Mouse (Mus musculus) bone marrow, adult 2 months (tissue): ENCODE results near the gene Elmo1. TPM values are rescaled to one million over a fixed set of nuclear protein-coding genes. Genes with fewer than 3 reads are reported as not detected.

Source experiments
- H3K27ac ChIP-seq: fragments of 200-500 bp; 2 replicates; pipeline ENCODE4 v1.5.1; 2012; ENCODE audit warnings: low read depth, mild to moderate bottlenecking, control low read depth, inconsistent platforms, low read length; ENCODE audit not compliant: control insufficient read depth, poor library complexity, insufficient read depth
- H3K4me1 ChIP-seq: fragments of 200-500 bp; 2 replicates; pipeline ENCODE4 v1.6.1; 2011; ENCODE audit warnings: low read length; ENCODE audit not compliant: control insufficient read depth, insufficient read depth
- H3K4me3 ChIP-seq: fragments of 200-500 bp; replicated peaks from 2 replicates; pipeline ENCODE3; 2011; ENCODE audit warnings: mild to moderate bottlenecking, low read depth, low read length, control low read depth; ENCODE audit not compliant: control insufficient read depth
- CTCF ChIP-seq: fragments of 200-500 bp; IDR thresholded peaks from 2 replicates; pipeline ENCODE4 v1.5.1; 2011; ENCODE audit warnings: low read length, control low read depth; ENCODE audit not compliant: control insufficient read depth, insufficient read depth
- POLR2A ChIP-seq: fragments of 200-500 bp; IDR thresholded peaks from 2 replicates; pipeline ENCODE4 v1.6.1; 2011; ENCODE audit warnings: low read depth, mild to moderate bottlenecking, control low read depth, low read length, borderline replicate concordance; ENCODE audit not compliant: control insufficient read depth
- WGBS: fragments of 180-500 bp; shearing (Covaris S2); methylation state at CpG from one replicate; pipeline ENCODE4 v1.1.7; 2018; 5-methylcytosine and 5-hydroxymethylcytosine counted together
- polyA plus RNA-seq: library from polyadenylated mRNA; stranded (reverse); fragments of >200 nt; gene quantifications from 2 replicates; pipeline ENCODE4 v1.2.4, GENCODE M21; 2011; ENCODE audit warnings: low replicate concordance; ENCODE audit not compliant: missing spikeins, insufficient read depth, insufficient read length

Elmo1 gene
- polyA plus RNA-seq, 1 experiment: 13.2 TPM

GRCm38 (mm10) chr13:20109446-20109845 lies 19.1 kb downstream of the Elmo1 start:
- peaks cover 3% of the 10 kb centered on the region; the same call in 1 of the 2 replicates for H3K4me1 ChIP-seq
- 77% methylated on average over 2 of the region's 2 CpGs for WGBS
- H3K4me3 ChIP-seq: no peak overlapping the region
- no peak overlapping the region for H3K27ac ChIP-seq
- TF ChIP-seq CTCF: no peak
- TF ChIP-seq POLR2A: no peak

GRCm38 (mm10) chr13:20109987-20110680 lies 19.7 kb downstream of the Elmo1 start:
- peaks cover 4% of the 10 kb centered on the region; the same call in 1 of the 2 replicates for H3K4me1 ChIP-seq
- TF ChIP-seq CTCF (no peak), POLR2A (no peak)

DNA sequence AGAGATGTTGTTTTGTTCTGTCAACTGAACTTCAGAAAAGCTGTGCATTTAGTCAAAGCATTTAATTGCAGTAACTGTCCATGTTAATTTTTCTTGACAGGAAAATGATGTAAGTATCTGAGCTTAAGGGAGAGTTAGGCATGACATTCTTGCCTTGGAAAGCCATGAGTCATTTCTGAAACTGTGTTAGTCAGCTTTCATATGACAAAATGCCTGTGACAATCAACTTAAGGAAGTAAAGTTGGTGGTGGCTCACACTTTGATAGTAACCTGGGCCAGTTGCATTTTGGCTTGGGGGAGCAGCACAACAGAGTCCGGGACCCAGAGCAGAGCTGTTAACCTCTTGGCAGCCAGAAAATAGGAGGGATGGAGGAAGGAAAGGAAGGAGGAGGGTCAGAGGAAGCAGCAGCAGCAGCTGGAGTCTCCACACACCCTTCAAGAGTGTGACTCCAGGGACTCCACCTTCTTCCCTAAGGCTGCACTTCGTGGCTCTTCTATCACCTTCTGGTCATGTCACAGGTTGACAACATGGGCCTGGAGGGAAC lies 20.9 kb downstream of the Elmo1 start:
- no peak overlapping the region for H3K27ac ChIP-seq
- H3K4me1 ChIP-seq: peaks cover 5% of the 10 kb centered on the region; the same call in 1 of the 2 replicates
- 37% methylated on average over 2 of the region's 2 CpGs for WGBS
- TF ChIP-seq POLR2A (no peak), CTCF (no peak)
- H3K4me3 ChIP-seq: no peak overlapping the region

More at GRCm38 (mm10) chr13:20109987-20110680, 19.7 kb downstream of the Elmo1 start:
- Histone ChIP-seq H3K27ac (no peak overlapping the region), H3K4me3 (no peak overlapping the region)
- 73% methylated on average over 11 of the region's 11 CpGs for WGBS

DNA sequence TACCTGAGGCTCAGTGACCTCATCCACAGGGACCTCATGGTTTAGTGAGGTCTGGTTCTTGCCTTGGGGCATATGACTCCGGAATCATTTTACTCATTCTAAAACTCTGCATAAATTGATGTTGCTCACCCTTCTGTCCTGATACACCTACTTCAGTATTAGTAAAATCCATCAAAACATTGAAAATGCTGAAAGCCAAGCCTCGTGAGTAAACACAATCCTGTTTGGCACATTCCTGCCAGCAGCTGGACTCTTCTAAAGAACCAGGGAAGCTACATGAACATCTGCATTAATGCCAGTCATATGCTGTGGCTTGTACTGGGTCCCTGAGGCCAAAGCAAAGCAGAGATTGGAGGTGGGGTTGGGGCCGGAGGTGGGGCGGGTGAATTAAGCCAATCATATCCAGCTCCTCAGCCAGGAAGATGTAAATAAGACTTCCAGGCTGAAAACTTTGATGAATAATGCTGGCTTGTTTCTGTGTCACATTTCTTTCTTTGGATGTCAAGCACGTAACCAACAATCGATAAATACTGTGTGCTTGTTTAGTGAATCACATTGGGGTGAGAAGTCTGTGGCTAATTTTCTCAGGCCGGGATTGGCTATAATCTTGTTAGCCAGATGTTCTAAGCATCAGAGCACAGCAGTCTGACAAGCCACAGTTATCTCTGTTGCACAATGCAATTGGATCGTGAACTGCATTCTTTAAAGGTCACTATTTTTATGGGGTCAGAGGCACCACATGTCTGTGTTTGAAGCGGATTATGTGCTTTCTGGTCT lies 24.9 kb downstream of the Elmo1 start:
- Histone ChIP-seq H3K4me3 (no peak overlapping the region), H3K4me1 (peaks cover 5% of the 10 kb centered on the region; the same call in 1 of the 2 replicates), H3K27ac (no peak overlapping the region)
- WGBS: 64% methylated on average over 9 of the region's 9 CpGs
- TF ChIP-seq CTCF: no peak
- no peak for TF ChIP-seq POLR2A

- Histone ChIP-seq H3K4me3 (no peak overlapping the region), H3K4me1 (peaks cover 7% of the 10 kb centered on the region), H3K27ac (no peak overlapping the region)
- TF ChIP-seq CTCF: no peak
- TF ChIP-seq POLR2A: no peak
- WGBS: 67% methylated on average over 6 of the region's 6 CpGs
Observed at GRCm38 (mm10) chr13:20116019-20116418, 25.6 kb downstream of the Elmo1 start.

- Histone ChIP-seq H3K27ac (no peak overlapping the region), H3K4me1 (peaks cover 7% of the 10 kb centered on the region), H3K4me3 (no peak overlapping the region)
- 21% methylated on average over 1 of the region's 1 CpGs for WGBS
- no peak for TF ChIP-seq POLR2A
- no peak for TF ChIP-seq CTCF
Observed at GRCm38 (mm10) chr13:20116868-20117510, 26.6 kb downstream of the Elmo1 start.

- WGBS: 76% methylated on average over 1 of the region's 1 CpGs
- Histone ChIP-seq H3K4me1 (peaks cover 7% of the 10 kb centered on the region), H3K4me3 (no peak overlapping the region), H3K27ac (no peak overlapping the region)
- no peak for TF ChIP-seq CTCF
- no peak for TF ChIP-seq POLR2A
Observed at GRCm38 (mm10) chr13:20117691-20118090, 27.3 kb downstream of the Elmo1 start.

DNA sequence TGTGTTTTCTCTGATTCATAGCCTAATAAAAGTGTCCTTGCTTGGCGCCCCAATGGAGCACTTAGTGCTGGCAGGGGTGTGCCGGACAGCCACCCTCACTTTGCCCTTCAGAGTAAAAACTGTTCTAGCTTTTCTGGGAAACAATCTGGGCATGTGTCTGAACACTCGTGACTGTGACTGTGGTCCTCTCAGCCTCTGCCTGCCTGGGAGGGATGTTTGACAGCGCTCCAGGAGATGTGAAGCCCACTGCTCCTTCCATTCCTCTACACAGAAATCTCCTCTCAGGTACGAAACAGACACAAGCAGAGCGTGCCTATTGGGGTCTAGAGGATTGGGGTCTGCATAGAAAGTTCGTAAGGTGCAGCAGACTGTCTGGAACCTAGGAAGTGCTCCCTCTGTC lies 28.5 kb downstream of the Elmo1 start:
- Histone ChIP-seq H3K27ac (no peak overlapping the region), H3K4me3 (no peak overlapping the region), H3K4me1 (peaks cover 7% of the 10 kb centered on the region)
- no peak for TF ChIP-seq CTCF
- TF ChIP-seq POLR2A: no peak
- WGBS: 74% methylated on average over 7 of the region's 7 CpGs
